Mouse (Mus musculus): ENCODE measurements at regions not wholly inside any gene's neighbourhood (a gene's known extent, or its start where the extent isn't known, plus 50 kb on each side); places are given as distances from the start of the nearest gene placed in this dataset.

- no peak overlapping the region for H3K9ac ChIP-seq
- no peak overlapping the region for H3K4me2 ChIP-seq (replicated peaks)
- WGBS: 61% methylated on average over 18 of the region's 18 CpGs
- H3K36me3 ChIP-seq: no peaks in the 10 kb centered on the region
- H3K9me3 ChIP-seq: no peaks in the 10 kb centered on the region
- H3K27me3 ChIP-seq (replicated peaks): no peaks in the 10 kb centered on the region
- H3K27ac ChIP-seq: no peak overlapping the region
- no peak overlapping the region for H3K4me3 ChIP-seq (replicated peaks)
- ATAC-seq: no peak
- H3K4me1 ChIP-seq (replicated peaks): no peaks in the 10 kb centered on the region
Measured at GRCm38 (mm10) chr7:67836117-67836949, 76.8 kb upstream of the Synm start.

DNA sequence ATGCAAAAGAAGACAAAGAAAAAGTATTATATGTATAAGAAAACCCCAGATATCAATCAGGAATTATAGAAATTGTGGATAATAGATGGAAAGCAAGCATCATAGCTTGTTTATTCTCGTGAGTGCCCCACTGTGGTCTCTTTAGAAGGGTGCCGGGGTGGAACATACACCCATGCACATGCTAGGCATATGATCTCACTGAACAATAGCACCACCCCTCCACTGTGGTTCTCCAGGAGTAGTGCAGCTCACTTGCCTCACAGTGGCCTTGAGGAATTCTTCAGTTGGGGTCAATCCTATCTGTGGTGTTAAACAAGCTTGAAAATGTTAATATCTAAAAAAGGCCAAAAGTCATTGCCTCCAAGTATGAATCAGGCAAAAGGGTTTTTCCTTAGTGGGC, 72.2 kb upstream of the Synm start:
- Histone ChIP-seq H3K4me1 (replicated peaks) (no peaks in the 10 kb centered on the region), H3K9me3 (no peaks in the 10 kb centered on the region), H3K4me2 (replicated peaks) (no peak overlapping the region), H3K36me3 (no peaks in the 10 kb centered on the region), H3K27me3 (replicated peaks) (no peaks in the 10 kb centered on the region), H3K9ac (no peak overlapping the region), H3K27ac (no peak overlapping the region), H3K4me3 (replicated peaks) (no peak overlapping the region)
- WGBS: 72% methylated on average over 2 of the region's 2 CpGs
- no peak for ATAC-seq

GRCm38 (mm10) chr7:67827386-67827785, 67.8 kb upstream of the Synm start:
- Histone ChIP-seq H3K9ac (no peak overlapping the region), H3K4me2 (replicated peaks) (no peak overlapping the region), H3K27me3 (replicated peaks) (no peaks in the 10 kb centered on the region), H3K9me3 (no peaks in the 10 kb centered on the region), H3K4me1 (replicated peaks) (no peaks in the 10 kb centered on the region), H3K4me3 (replicated peaks) (no peak overlapping the region), H3K36me3 (no peaks in the 10 kb centered on the region), H3K27ac (no peak overlapping the region)
- ATAC-seq: no peak
- WGBS: 67% methylated on average over 12 of the region's 12 CpGs

DNA sequence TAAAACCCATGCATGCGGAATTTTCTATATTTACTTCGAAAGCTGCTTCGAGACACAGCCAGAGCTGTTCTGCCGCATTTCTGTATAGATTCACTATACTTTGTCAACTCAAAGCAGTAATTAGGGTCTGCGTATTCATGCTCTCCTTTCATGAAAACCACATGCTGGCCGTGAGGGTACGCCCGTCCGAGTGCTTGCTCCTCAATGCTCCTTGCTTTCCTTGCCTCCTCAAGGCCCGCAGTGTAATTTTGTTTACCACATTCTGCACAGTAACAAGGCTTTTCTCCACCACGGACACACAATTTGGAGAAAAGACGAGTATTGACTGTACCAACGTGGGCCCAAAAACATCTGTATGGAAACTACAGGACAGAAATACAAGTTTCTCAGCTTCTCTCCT, 67.4 kb upstream of the Synm start:
- Histone ChIP-seq H3K27me3 (replicated peaks) (no peaks in the 10 kb centered on the region), H3K4me2 (replicated peaks) (no peak overlapping the region), H3K4me1 (replicated peaks) (no peaks in the 10 kb centered on the region), H3K9ac (no peak overlapping the region), H3K4me3 (replicated peaks) (no peak overlapping the region), H3K36me3 (no peaks in the 10 kb centered on the region), H3K9me3 (no peaks in the 10 kb centered on the region), H3K27ac (no peak overlapping the region)
- ATAC-seq: no peak
- 90% methylated on average over 13 of the region's 13 CpGs for WGBS

DNA sequence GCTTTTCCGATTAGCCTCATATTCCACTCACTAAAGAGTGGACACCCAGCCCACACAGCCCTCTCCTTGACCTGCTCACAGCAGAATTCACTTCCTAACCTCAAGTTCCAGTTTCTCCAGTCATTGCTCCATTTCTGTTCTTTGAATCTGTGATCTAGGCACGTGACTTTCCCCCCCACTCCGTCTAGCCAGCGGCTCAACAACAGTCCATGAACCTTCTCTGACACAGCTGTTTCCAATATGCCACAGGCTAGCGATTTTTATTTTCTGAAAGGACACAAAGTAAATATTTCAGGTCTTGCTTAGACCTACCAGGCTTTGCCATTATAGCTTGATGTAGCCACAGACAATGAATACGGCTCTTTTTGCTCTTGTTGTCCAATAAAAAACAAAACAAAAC, 66.8 kb upstream of the Synm start:
- H3K9ac ChIP-seq: no peak overlapping the region
- no peak for ATAC-seq
- no peak overlapping the region for H3K4me3 ChIP-seq (replicated peaks)
- H3K9me3 ChIP-seq: no peaks in the 10 kb centered on the region
- no peak overlapping the region for H3K4me2 ChIP-seq (replicated peaks)
- H3K27me3 ChIP-seq (replicated peaks): no peaks in the 10 kb centered on the region
- WGBS: 88% methylated on average over 6 of the region's 6 CpGs
- no peaks in the 10 kb centered on the region for H3K36me3 ChIP-seq
- H3K4me1 ChIP-seq (replicated peaks): no peaks in the 10 kb centered on the region
- no peak overlapping the region for H3K27ac ChIP-seq

DNA sequence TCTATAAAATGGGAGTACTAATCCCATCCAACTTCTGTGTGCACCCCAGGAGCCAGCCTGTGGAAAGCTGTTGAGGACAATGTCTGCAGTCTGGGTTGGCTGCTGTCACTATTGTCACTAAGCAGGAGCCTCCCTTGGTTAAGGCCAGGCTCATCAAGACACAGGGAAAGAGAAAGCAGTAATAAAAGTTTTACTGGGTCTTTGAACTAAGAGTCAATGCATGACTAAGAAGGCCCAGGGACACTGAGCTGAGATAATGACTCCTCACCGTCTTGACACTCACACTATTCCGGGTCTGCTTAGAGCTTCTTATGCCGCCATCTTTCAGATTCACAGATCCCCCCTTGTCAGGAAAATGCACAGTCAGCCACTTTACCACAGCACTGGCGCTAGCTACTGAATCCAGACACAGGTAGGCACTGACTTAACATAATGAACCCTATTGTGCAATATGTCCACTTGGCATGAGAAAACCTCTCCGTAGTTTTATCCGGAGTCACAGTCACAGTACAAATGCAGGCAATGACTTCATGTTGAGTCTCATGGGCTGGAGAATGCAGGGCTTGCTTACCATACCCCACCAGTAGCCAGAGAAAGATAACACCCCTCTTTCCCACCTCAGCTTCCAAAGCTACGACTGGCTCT, 66.2 kb upstream of the Synm start:
- Histone ChIP-seq H3K9ac (no peak overlapping the region), H3K27ac (no peak overlapping the region), H3K36me3 (no peaks in the 10 kb centered on the region), H3K27me3 (replicated peaks) (no peaks in the 10 kb centered on the region), H3K9me3 (no peaks in the 10 kb centered on the region), H3K4me2 (replicated peaks) (no peak overlapping the region), H3K4me3 (replicated peaks) (no peak overlapping the region), H3K4me1 (replicated peaks) (no peaks in the 10 kb centered on the region)
- WGBS: 79% methylated on average over 7 of the region's 7 CpGs
- no peak for ATAC-seq

GRCm38 (mm10) chr7:67823943-67824645, 64.6 kb upstream of the Synm start:
- ATAC-seq: no peak
- Histone ChIP-seq H3K4me3 (replicated peaks) (no peak overlapping the region), H3K27me3 (replicated peaks) (no peaks in the 10 kb centered on the region), H3K4me1 (replicated peaks) (no peaks in the 10 kb centered on the region), H3K36me3 (no peaks in the 10 kb centered on the region), H3K9me3 (no peaks in the 10 kb centered on the region), H3K4me2 (replicated peaks) (no peak overlapping the region), H3K27ac (no peak overlapping the region), H3K9ac (no peak overlapping the region)
- WGBS: 54% methylated on average over 8 of the region's 8 CpGs

DNA sequence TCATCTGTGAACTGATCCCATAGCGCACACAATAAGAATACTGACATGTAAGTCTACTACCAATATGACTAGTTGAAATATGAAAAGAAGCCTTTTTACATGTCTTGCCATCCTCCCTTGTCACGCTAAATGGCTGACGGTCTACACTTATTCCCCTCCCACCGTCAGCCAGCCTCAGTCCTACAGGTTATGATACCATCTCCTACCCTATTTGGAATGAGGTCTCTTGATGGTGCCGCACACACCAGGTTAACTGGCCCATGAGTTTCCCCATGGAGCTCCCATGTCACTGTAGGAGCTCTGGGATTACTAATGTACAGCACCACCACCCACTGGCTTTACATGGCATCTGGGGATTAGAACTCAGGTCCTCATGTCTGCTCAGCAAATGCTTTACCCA, 60.0 kb upstream of the Synm start:
- Histone ChIP-seq H3K4me3 (replicated peaks) (no peak overlapping the region), H3K9me3 (no peaks in the 10 kb centered on the region), H3K27ac (no peak overlapping the region), H3K4me2 (replicated peaks) (no peak overlapping the region), H3K4me1 (replicated peaks) (no peaks in the 10 kb centered on the region), H3K36me3 (no peaks in the 10 kb centered on the region), H3K9ac (no peak overlapping the region), H3K27me3 (replicated peaks) (no peaks in the 10 kb centered on the region)
- no peak for ATAC-seq
- WGBS: 92% methylated on average over 5 of the region's 5 CpGs

DNA sequence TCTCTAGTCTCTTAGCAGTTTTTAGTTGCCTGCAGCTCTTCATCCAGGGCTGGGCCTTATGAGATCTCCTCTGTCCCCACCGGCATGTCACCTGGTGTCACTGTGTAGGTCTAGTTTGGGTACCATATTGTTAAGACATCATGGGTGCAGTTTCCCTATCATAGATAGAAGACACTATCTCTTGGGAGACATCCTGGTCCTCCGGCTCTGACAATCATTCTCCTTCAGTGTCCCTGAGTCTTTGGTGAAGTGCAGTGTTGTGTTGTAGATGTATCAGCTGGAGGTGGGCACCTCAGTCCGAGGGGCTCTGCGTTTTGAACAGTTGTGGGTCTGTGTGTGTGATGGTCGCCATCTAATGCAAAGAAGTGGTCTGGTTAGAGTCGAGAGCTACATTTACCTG, 58.0 kb upstream of the Synm start:
- 93% methylated on average over 6 of the region's 6 CpGs for WGBS

DNA sequence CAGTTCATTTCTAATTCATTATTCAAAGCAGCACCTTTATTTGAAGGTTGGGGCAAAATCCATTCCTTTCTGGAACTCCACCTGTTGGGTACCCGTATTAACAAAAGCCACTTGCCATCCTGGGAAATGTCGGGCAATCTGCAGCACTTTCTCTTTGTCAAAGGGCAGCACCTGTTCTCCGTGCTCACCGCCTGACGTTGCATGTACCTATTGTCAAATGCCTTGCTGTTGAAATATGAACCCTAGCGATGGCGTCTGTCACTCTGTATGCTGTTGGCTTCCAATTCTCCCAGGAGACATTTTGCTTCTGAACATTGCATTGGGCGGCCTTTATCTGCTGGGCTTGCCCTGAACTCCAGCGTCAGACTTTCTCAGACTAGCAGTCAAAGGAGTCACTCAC, 55.3 kb upstream of the Synm start:
- 77% methylated on average over 9 of the region's 9 CpGs for WGBS
- no peaks in the 10 kb centered on the region for H3K9me3 ChIP-seq

More for the DNA sequence above, 58.0 kb upstream of the Synm start:
- H3K9ac ChIP-seq: no peak overlapping the region
- H3K27me3 ChIP-seq (replicated peaks): no peaks in the 10 kb centered on the region
- H3K27ac ChIP-seq: no peak overlapping the region
- H3K4me3 ChIP-seq (replicated peaks): no peak overlapping the region
- H3K4me1 ChIP-seq (replicated peaks): no peaks in the 10 kb centered on the region
- ATAC-seq: no peak
- no peaks in the 10 kb centered on the region for H3K9me3 ChIP-seq
- no peak overlapping the region for H3K4me2 ChIP-seq (replicated peaks)
- no peaks in the 10 kb centered on the region for H3K36me3 ChIP-seq

More for the DNA sequence above, 55.3 kb upstream of the Synm start:
- ATAC-seq: no peak
- Histone ChIP-seq H3K36me3 (no peaks in the 10 kb centered on the region), H3K4me1 (replicated peaks) (no peaks in the 10 kb centered on the region), H3K9ac (no peak overlapping the region), H3K27ac (no peak overlapping the region), H3K4me3 (replicated peaks) (no peak overlapping the region), H3K27me3 (replicated peaks) (no peaks in the 10 kb centered on the region), H3K4me2 (replicated peaks) (no peak overlapping the region)

Data from intestine, embryonic 15.5 days (tissue).